Mouse (Mus musculus): ENCODE measurements around the gene Slc35f1. TPM values are rescaled to one million over a fixed set of nuclear protein-coding genes. Genes with fewer than 3 reads are reported as not detected.

Slc35f1 gene
- polyA plus RNA-seq, 1 experiment from 2014 or later, result 12.6 TPM

GRCm38 (mm10) chr10:52819661-52820060, 129.3 kb downstream of the Slc35f1 start:
- Histone ChIP-seq H3K4me1 (ENCODE audit: control insufficient read depth, insufficient read depth, low read length) (no peaks in the 10 kb centered on the region), H3K4me2 (no peak overlapping the region), H3K36me3 (ENCODE audit: control insufficient read depth, insufficient read depth, low read length) (no peaks in the 10 kb centered on the region), H3K9me3 (ENCODE audit: control insufficient read depth, low read length) (no peaks in the 10 kb centered on the region), H3K27me3 (ENCODE audit: control insufficient read depth, insufficient read depth, low read length) (no peaks in the 10 kb centered on the region), H3K27ac (ENCODE audit: low read depth, low read length) (no peak overlapping the region), H3K9ac (ENCODE audit: low read length) (no peak overlapping the region), H3K4me3 (ENCODE audit: low read depth, low read length) (no peak overlapping the region)
- 76% methylated on average over 1 of the region's 1 CpGs for WGBS
- DNase-seq (ENCODE audit: low spot score, missing footprints), result no peak
- no peak for ATAC-seq (ENCODE audit: low FRiP score)

- Histone ChIP-seq H3K4me1 (ENCODE audit: control insufficient read depth, insufficient read depth, low read length) (no peaks in the 10 kb centered on the region), H3K9ac (ENCODE audit: low read length) (no peak overlapping the region), H3K27ac (ENCODE audit: low read depth, low read length) (no peak overlapping the region), H3K9me3 (ENCODE audit: control insufficient read depth, low read length) (no peaks in the 10 kb centered on the region), H3K27me3 (ENCODE audit: control insufficient read depth, insufficient read depth, low read length) (no peaks in the 10 kb centered on the region), H3K4me2 (no peak overlapping the region), H3K36me3 (ENCODE audit: control insufficient read depth, insufficient read depth, low read length) (no peaks in the 10 kb centered on the region), H3K4me3 (ENCODE audit: low read depth, low read length) (no peak overlapping the region)
- 82% methylated on average over 2 of the region's 2 CpGs for WGBS
- ATAC-seq (ENCODE audit: low FRiP score), result no peak
- no peak for DNase-seq (ENCODE audit: low spot score, missing footprints)
Measured at GRCm38 (mm10) chr10:52822909-52823308, 132.6 kb downstream of the Slc35f1 start.

GRCm38 (mm10) chr10:52825746-52826145, 135.4 kb downstream of the Slc35f1 start:
- no peak overlapping the region for H3K4me2 ChIP-seq
- 81% methylated on average over 4 of the region's 4 CpGs for WGBS
- no peak overlapping the region for H3K9ac ChIP-seq (ENCODE audit: low read length)
- H3K27me3 ChIP-seq (ENCODE audit: control insufficient read depth, insufficient read depth, low read length), result no peaks in the 10 kb centered on the region
- no peaks in the 10 kb centered on the region for H3K4me1 ChIP-seq (ENCODE audit: control insufficient read depth, insufficient read depth, low read length)
- no peaks in the 10 kb centered on the region for H3K9me3 ChIP-seq (ENCODE audit: control insufficient read depth, low read length)
- H3K4me3 ChIP-seq (ENCODE audit: low read depth, low read length), result no peak overlapping the region
- no peaks in the 10 kb centered on the region for H3K36me3 ChIP-seq (ENCODE audit: control insufficient read depth, insufficient read depth, low read length)
- no peak for DNase-seq (ENCODE audit: low spot score, missing footprints)
- no peak for ATAC-seq (ENCODE audit: low FRiP score)
- no peak overlapping the region for H3K27ac ChIP-seq (ENCODE audit: low read depth, low read length)

GRCm38 (mm10) chr10:52840819-52841218, 150.5 kb downstream of the Slc35f1 start:
- no peak overlapping the region for H3K9ac ChIP-seq (ENCODE audit: low read length)
- no peak overlapping the region for H3K27ac ChIP-seq (ENCODE audit: low read depth, low read length)
- no peaks in the 10 kb centered on the region for H3K4me1 ChIP-seq (ENCODE audit: control insufficient read depth, insufficient read depth, low read length)
- 73% methylated on average over 2 of the region's 2 CpGs for WGBS
- no peaks in the 10 kb centered on the region for H3K27me3 ChIP-seq (ENCODE audit: control insufficient read depth, insufficient read depth, low read length)
- ATAC-seq (ENCODE audit: low FRiP score) (no peak), DNase-seq (ENCODE audit: low spot score, missing footprints) (no peak)
- no peak overlapping the region for H3K4me3 ChIP-seq (ENCODE audit: low read depth, low read length)
- no peak overlapping the region for H3K4me2 ChIP-seq
- no peaks in the 10 kb centered on the region for H3K36me3 ChIP-seq (ENCODE audit: control insufficient read depth, insufficient read depth, low read length)
- no peaks in the 10 kb centered on the region for H3K9me3 ChIP-seq (ENCODE audit: control insufficient read depth, low read length)

GRCm38 (mm10) chr10:52851994-52852393, 161.7 kb downstream of the Slc35f1 start:
- no peak overlapping the region for H3K4me3 ChIP-seq (ENCODE audit: low read depth, low read length)
- H3K4me1 ChIP-seq (ENCODE audit: control insufficient read depth, insufficient read depth, low read length), result no peaks in the 10 kb centered on the region
- DNase-seq (ENCODE audit: low spot score, missing footprints) (no peak), ATAC-seq (ENCODE audit: low FRiP score) (no peak)
- no peaks in the 10 kb centered on the region for H3K27me3 ChIP-seq (ENCODE audit: control insufficient read depth, insufficient read depth, low read length)
- no peak overlapping the region for H3K4me2 ChIP-seq
- no peaks in the 10 kb centered on the region for H3K9me3 ChIP-seq (ENCODE audit: control insufficient read depth, low read length)
- no peak overlapping the region for H3K27ac ChIP-seq (ENCODE audit: low read depth, low read length)
- no peaks in the 10 kb centered on the region for H3K36me3 ChIP-seq (ENCODE audit: control insufficient read depth, insufficient read depth, low read length)
- H3K9ac ChIP-seq (ENCODE audit: low read length), result no peak overlapping the region

- no peak overlapping the region for H3K4me3 ChIP-seq (ENCODE audit: low read depth, low read length)
- no peaks in the 10 kb centered on the region for H3K36me3 ChIP-seq (ENCODE audit: control insufficient read depth, insufficient read depth, low read length)
- H3K9me3 ChIP-seq (ENCODE audit: control insufficient read depth, low read length), result no peaks in the 10 kb centered on the region
- H3K27ac ChIP-seq (ENCODE audit: low read depth, low read length), result no peak overlapping the region
- H3K9ac ChIP-seq (ENCODE audit: low read length), result no peak overlapping the region
- H3K27me3 ChIP-seq (ENCODE audit: control insufficient read depth, insufficient read depth, low read length), result no peaks in the 10 kb centered on the region
- 82% methylated on average over 2 of the region's 2 CpGs for WGBS
- DNase-seq (ENCODE audit: low spot score, missing footprints), result peak; percentile 78
- H3K4me1 ChIP-seq (ENCODE audit: control insufficient read depth, insufficient read depth, low read length), result no peaks in the 10 kb centered on the region
- H3K4me2 ChIP-seq, result no peak overlapping the region
- ATAC-seq (ENCODE audit: low FRiP score), result no peak
Measured at GRCm38 (mm10) chr10:52860851-52861250, 170.5 kb downstream of the Slc35f1 start.

GRCm38 (mm10) chr10:52864936-52865335, 174.6 kb downstream of the Slc35f1 start:
- Histone ChIP-seq H3K36me3 (ENCODE audit: control insufficient read depth, insufficient read depth, low read length) (no peaks in the 10 kb centered on the region), H3K4me1 (ENCODE audit: control insufficient read depth, insufficient read depth, low read length) (no peaks in the 10 kb centered on the region), H3K9ac (ENCODE audit: low read length) (no peak overlapping the region), H3K27ac (ENCODE audit: low read depth, low read length) (no peak overlapping the region), H3K4me3 (ENCODE audit: low read depth, low read length) (no peak overlapping the region), H3K4me2 (no peak overlapping the region), H3K9me3 (ENCODE audit: control insufficient read depth, low read length) (no peaks in the 10 kb centered on the region), H3K27me3 (ENCODE audit: control insufficient read depth, insufficient read depth, low read length) (no peaks in the 10 kb centered on the region)
- DNase-seq (ENCODE audit: low spot score, missing footprints) (no peak), ATAC-seq (ENCODE audit: low FRiP score) (no peak)
- WGBS, result 94% methylated on average over 5 of the region's 5 CpGs

- no peak overlapping the region for H3K4me3 ChIP-seq (ENCODE audit: low read depth, low read length)
- no peaks in the 10 kb centered on the region for H3K27me3 ChIP-seq (ENCODE audit: control insufficient read depth, insufficient read depth, low read length)
- H3K27ac ChIP-seq (ENCODE audit: low read depth, low read length), result no peak overlapping the region
- DNase-seq (ENCODE audit: low spot score, missing footprints) (peak; percentile 14), ATAC-seq (ENCODE audit: low FRiP score) (no peak)
- no peaks in the 10 kb centered on the region for H3K9me3 ChIP-seq (ENCODE audit: control insufficient read depth, low read length)
- no peak overlapping the region for H3K4me2 ChIP-seq
- H3K4me1 ChIP-seq (ENCODE audit: control insufficient read depth, insufficient read depth, low read length), result peaks cover 2% of the 10 kb centered on the region; the same call in 1 of the 2 replicates
- no peaks in the 10 kb centered on the region for H3K36me3 ChIP-seq (ENCODE audit: control insufficient read depth, insufficient read depth, low read length)
- no peak overlapping the region for H3K9ac ChIP-seq (ENCODE audit: low read length)
Measured at GRCm38 (mm10) chr10:52871110-52871509, 180.8 kb downstream of the Slc35f1 start.

GRCm38 (mm10) chr10:52874133-52874532, 183.8 kb downstream of the Slc35f1 start:
- no peak for ATAC-seq (ENCODE audit: low FRiP score)
- Histone ChIP-seq H3K27me3 (ENCODE audit: control insufficient read depth, insufficient read depth, low read length) (no peaks in the 10 kb centered on the region), H3K27ac (ENCODE audit: low read depth, low read length) (no peak overlapping the region), H3K9ac (ENCODE audit: low read length) (no peak overlapping the region), H3K4me3 (ENCODE audit: low read depth, low read length) (no peak overlapping the region), H3K36me3 (ENCODE audit: control insufficient read depth, insufficient read depth, low read length) (no peaks in the 10 kb centered on the region), H3K4me1 (ENCODE audit: control insufficient read depth, insufficient read depth, low read length) (peaks cover 8% of the 10 kb centered on the region; the same call in 1 of the 2 replicates), H3K4me2 (no peak overlapping the region), H3K9me3 (ENCODE audit: control insufficient read depth, low read length) (no peaks in the 10 kb centered on the region)
- DNase-seq (ENCODE audit: low spot score, missing footprints), result no peak
- WGBS, result 79% methylated on average over 9 of the region's 9 CpGs

GRCm38 (mm10) chr10:52874712-52875111, 184.4 kb downstream of the Slc35f1 start:
- no peak for DNase-seq (ENCODE audit: low spot score, missing footprints)
- Histone ChIP-seq H3K36me3 (ENCODE audit: control insufficient read depth, insufficient read depth, low read length) (no peaks in the 10 kb centered on the region), H3K27me3 (ENCODE audit: control insufficient read depth, insufficient read depth, low read length) (no peaks in the 10 kb centered on the region), H3K27ac (ENCODE audit: low read depth, low read length) (no peak overlapping the region), H3K9me3 (ENCODE audit: control insufficient read depth, low read length) (no peaks in the 10 kb centered on the region), H3K4me1 (ENCODE audit: control insufficient read depth, insufficient read depth, low read length) (peaks cover 8% of the 10 kb centered on the region; the same call in 1 of the 2 replicates), H3K4me3 (ENCODE audit: low read depth, low read length) (no peak overlapping the region), H3K9ac (ENCODE audit: low read length) (no peak overlapping the region), H3K4me2 (no peak overlapping the region)
- no peak for ATAC-seq (ENCODE audit: low FRiP score)

Data from midbrain, embryonic 11.5 days (tissue).